Mouse (Mus musculus) midbrain, embryonic 10.5 days (tissue): ENCODE measurements around the gene Mybpc2. TPM values are rescaled to one million over a fixed set of nuclear protein-coding genes. Genes with fewer than 3 reads are reported as not detected.

Experiments
- DNase-seq: peaks from one replicate; pipeline ENCODE4 v3.0.0-alpha.2; 2017; ENCODE audit warnings: low spot score
- H3K27ac ChIP-seq: fragments of 300-500 bp; sonication (generic); replicated peaks from 2 replicates; pipeline ENCODE4 v1.5.1; 2016; ENCODE audit warnings: mild to moderate bottlenecking
- H3K27me3 ChIP-seq: fragments of 300-500 bp; sonication (generic); 2 replicates; pipeline ENCODE4 v1.6.1; 2016; ENCODE audit warnings: low read depth, mild to moderate bottlenecking; ENCODE audit not compliant: poor library complexity, severe bottlenecking
- H3K36me3 ChIP-seq: fragments of 300-500 bp; sonication (generic); 2 replicates; pipeline ENCODE4 v1.6.1; 2016; ENCODE audit warnings: mild to moderate bottlenecking, moderate library complexity
- H3K4me1 ChIP-seq: fragments of 300-500 bp; sonication (generic); 2 replicates; pipeline ENCODE4 v1.6.1; 2016
- H3K4me3 ChIP-seq: fragments of 300-500 bp; sonication (generic); 2 replicates; pipeline ENCODE4 v1.5.1; 2016; ENCODE audit warnings: mild to moderate bottlenecking, moderate library complexity
- H3K9me3 ChIP-seq: fragments of 300-500 bp; sonication (generic); replicated peaks from 2 replicates; pipeline ENCODE4 v1.6.1; 2016; ENCODE audit warnings: mild to moderate bottlenecking
- WGBS: fragments of 180-500 bp; shearing (Covaris S2); methylation state at CpG from one replicate; pipeline ENCODE4 v1.1.7; 2016; 5-methylcytosine and 5-hydroxymethylcytosine counted together
- polyA plus RNA-seq: library from polyadenylated mRNA; unstranded; fragments of >200 nt; fragmentation: Nextera tagmentation; extraction: Ambion mirVana; gene quantifications from 2 replicates; pipeline ENCODE4 v1.2.1, GENCODE M21; 2016

The Mybpc2 gene
- polyA plus RNA-seq, 1 experiment from 2014 or later, result 0.20 TPM

DNA sequence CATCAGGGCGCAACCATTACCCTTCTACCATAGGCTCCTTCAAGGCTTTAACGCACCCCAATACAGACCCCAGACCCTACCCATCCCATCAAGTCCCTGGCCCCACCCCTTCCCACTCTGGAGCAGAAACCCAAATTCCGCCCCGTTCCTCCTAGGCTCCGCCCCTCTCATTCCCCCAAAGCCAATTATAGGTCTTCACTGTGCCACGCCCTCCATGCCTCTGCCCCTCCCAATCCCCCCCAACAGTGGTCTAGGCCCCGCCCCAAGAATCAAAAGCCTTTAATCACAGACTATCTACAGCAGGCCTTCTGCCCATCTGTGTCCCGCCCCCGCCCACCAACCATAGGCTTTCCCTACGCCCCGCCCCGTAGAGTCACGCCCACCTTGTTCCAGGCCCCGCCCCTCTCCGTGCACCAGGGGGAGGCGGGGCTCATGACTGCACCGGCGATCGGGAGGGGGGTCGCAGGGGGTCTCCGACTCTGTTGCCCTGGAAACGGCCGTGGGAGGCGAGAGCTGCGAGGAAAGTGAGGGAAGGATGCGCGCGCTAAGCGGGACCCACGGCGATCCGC, 28.8 kb upstream of the Mybpc2 start:
- H3K4me3 ChIP-seq, result peak overlapping the region; percentile 79
- peak overlapping the region; percentile 89 for H3K27ac ChIP-seq
- H3K9me3 ChIP-seq, result no peaks in the 10 kb centered on the region
- under 1% methylated on average over 32 of the region's 32 CpGs for WGBS
- peaks cover 23% of the 10 kb centered on the region for H3K4me1 ChIP-seq
- no peaks in the 10 kb centered on the region for H3K27me3 ChIP-seq
- H3K36me3 ChIP-seq, result peaks cover 34% of the 10 kb centered on the region
- peak; percentile 91 for DNase-seq

DNA sequence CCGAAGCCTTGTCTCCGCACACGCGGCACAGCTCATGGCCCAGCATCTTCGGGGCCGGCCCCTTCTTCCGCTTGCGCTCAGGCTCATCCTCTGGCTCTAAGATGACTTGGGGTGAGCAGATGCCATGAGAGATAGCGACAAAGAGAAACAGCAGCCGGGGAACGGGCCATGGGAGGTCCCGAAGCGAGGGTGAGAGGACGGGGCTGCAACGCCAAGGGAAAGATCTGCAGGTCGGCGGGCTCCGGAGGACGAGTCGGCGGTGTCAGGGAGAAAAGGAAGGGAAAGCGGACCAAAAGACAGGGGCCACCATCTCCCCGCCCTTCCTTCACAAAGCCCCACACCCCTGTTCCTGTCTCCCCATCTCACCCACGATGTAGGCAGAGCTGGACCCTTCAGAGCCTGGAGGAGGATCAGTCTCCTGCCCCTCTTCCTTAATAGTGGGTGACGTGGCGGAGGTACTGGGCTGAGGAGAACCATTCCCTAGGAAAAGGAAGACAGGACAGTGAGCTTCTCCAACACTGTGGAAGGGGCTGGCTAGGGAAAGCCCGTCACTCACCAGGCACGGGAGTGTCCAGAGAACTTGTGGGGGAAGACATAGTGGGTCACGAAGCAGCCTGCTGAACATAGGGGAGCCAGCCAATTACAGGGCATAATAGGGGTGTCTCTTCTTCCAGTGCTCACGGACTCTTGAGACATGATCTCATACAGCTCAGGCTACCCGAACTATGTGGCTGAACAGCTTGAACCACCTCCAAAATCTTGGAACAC, 27.9 kb upstream of the Mybpc2 start:
- Histone ChIP-seq H3K36me3 (peaks cover 34% of the 10 kb centered on the region), H3K4me1 (peaks cover 32% of the 10 kb centered on the region), H3K4me3 (peak overlapping the region; percentile 79), H3K27ac (no peak overlapping the region), H3K27me3 (no peaks in the 10 kb centered on the region), H3K9me3 (no peaks in the 10 kb centered on the region)
- DNase-seq, result no peak
- 87% methylated on average over 31 of the region's 31 CpGs for WGBS

DNA sequence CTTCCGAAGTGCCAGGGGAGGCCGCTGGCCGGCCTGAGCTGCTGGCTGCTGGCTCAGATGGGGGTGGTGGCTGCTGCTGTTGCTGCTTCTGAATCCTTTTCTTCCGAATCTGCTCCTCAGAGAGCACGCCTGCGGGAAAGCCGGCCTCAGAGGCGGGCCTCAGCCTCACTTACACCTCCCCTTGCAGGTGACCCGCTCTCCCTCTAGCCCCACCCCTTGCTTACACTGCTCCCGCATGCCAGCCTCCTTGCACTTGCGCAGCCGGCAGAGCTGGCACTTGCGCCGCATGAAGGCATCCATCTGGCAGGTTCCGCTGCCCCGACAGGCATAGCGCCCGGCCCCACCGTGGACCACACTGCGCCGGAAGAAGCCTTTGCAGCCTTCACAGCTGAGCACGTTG, 27.3 kb upstream of the Mybpc2 start:
- Histone ChIP-seq H3K36me3 (peaks cover 38% of the 10 kb centered on the region), H3K4me3 (peak overlapping the region; percentile 79; the same call in 1 of the 2 replicates), H3K4me1 (peaks cover 38% of the 10 kb centered on the region), H3K9me3 (peaks cover under 1% of the 10 kb centered on the region; the same call in 1 of the 2 replicates), H3K27me3 (no peaks in the 10 kb centered on the region), H3K27ac (no peak overlapping the region)
- no peak for DNase-seq
- 82% methylated on average over 22 of the region's 22 CpGs for WGBS

DNA sequence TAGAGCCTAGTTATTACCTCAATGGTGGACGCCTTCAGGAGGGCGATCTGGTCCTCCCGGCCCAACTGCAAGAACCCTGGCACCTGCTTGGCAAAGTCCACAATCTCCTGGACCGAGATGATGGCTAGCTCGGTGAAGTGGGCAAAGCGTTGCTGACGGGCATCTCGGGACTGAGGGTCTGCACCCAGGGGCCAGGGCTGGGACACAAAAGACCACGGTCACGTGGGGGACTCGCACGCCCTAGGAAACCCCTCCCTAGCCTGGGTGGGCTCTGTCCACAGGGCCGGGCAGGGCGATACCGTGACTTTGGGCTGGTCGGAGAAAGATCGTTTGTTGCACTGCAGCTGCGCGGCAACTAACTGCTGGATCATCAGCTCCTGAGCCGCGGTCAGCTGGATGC, 26.8 kb upstream of the Mybpc2 start:
- no peak for DNase-seq
- Histone ChIP-seq H3K4me3 (no peak overlapping the region), H3K36me3 (peaks cover 42% of the 10 kb centered on the region), H3K27ac (no peak overlapping the region), H3K27me3 (no peaks in the 10 kb centered on the region), H3K9me3 (peaks cover 5% of the 10 kb centered on the region; the same call in 1 of the 2 replicates), H3K4me1 (peaks cover 39% of the 10 kb centered on the region)
- WGBS, result 94% methylated on average over 21 of the region's 21 CpGs

DNA sequence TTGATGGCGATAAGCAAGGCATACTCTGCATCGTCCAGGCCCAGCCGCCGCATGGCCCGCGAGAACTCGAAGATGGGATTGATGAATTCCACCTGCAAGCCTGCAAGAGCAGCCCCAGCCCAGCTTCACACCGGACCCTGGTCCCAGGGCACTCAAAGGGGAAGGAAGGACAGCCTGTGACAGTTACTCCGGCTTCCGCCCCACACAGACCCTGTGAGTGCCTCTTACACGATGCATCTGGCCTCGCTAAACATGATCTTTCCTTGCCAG, 25.9 kb upstream of the Mybpc2 start:
- H3K4me3 ChIP-seq, result no peak overlapping the region
- peaks cover 50% of the 10 kb centered on the region for H3K36me3 ChIP-seq
- H3K9me3 ChIP-seq, result peaks cover 9% of the 10 kb centered on the region; the same call in 1 of the 2 replicates
- DNase-seq, result no peak
- peaks cover 39% of the 10 kb centered on the region for H3K4me1 ChIP-seq
- H3K27me3 ChIP-seq, result no peaks in the 10 kb centered on the region
- H3K27ac ChIP-seq, result no peak overlapping the region
- WGBS, result 94% methylated on average over 12 of the region's 12 CpGs

DNA sequence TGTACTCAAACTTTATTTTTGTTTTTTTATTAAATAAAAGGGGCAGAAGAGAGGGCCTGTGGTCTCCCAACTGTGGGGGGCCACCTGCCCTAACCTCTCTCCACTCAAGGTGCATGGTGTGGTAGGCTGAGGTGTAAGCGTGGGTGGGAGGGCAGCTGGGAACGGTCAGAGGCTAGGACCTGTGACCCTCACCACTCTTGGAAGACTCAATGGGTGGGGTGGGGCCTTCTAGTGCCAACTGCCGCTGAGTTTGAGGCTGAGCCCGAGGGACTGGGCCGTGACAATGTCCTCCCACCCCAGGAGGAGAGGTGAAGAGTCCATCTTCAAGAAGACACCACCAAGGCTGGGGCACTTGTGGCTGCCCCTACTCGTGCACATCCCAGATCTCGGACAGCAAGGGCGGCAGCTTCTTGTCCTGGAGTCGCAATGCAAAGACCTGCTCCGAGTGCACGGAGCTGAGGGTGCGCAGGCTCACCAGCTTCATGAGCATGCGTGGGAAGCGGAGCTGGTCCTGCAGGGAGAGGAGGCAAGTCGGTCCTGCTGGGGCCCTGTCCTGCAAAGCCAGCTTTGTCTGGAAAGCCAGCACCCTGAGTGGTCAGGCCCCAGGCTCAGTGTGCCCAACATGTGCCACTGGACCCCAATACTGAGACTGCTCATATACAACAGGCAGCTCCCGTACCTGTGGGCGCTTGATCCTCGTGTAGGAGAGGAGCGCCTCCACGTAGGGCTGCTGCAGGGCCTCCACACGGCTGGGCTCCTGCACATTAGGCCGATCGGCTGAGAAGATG, 25.4 kb upstream of the Mybpc2 start:
- DNase-seq, result no peak
- WGBS, result 95% methylated on average over 23 of the region's 23 CpGs
- H3K4me3 ChIP-seq, result no peak overlapping the region
- no peaks in the 10 kb centered on the region for H3K27me3 ChIP-seq
- H3K36me3 ChIP-seq, result peaks cover 53% of the 10 kb centered on the region
- H3K27ac ChIP-seq, result no peak overlapping the region
- peaks cover 39% of the 10 kb centered on the region for H3K4me1 ChIP-seq
- peaks cover 9% of the 10 kb centered on the region; the same call in 1 of the 2 replicates for H3K9me3 ChIP-seq

DNA sequence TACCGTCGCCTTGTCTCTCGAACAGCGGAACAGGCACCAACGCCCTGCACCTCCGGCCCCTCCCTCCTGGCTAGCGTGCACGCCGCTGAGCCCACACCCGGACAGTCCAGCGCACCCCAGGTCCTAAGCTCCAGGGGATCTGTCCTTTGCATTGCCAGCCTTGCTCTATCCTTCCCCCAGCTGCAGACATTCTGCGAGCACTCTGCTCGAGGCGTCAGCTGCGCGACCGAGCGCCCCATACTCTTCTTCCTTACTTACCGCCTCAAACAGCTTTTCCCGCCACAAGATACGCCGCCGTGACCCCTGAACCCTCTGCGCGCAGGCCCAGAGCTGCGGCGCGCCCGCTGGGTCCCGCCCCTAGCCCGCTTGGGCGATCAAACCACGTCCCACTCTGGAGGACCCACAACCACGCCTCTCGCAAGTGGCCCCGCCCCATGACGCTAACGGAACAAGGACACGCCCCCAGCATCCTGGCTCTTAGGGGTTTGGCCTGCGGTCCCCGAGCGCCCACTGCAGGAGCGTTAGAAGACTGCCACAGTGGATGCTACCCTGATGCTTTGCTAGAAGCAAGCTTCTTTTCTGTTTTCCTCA, 24.1 kb upstream of the Mybpc2 start, which contains the start of gene Pold1:
Gene Pold1 (minus strand): TSS at position 353 of the 591 bp plus-strand sequence.
- WGBS, result under 1% methylated on average over 43 of the region's 43 CpGs
- peak; percentile 100 for DNase-seq
- H3K36me3 ChIP-seq, result peaks cover 54% of the 10 kb centered on the region
- H3K27me3 ChIP-seq, result no peaks in the 10 kb centered on the region
- peak within 1 kb of the TSS; percentile 77 for H3K4me3 ChIP-seq
- H3K9me3 ChIP-seq, result peaks cover 9% of the 10 kb centered on the region; the same call in 1 of the 2 replicates
- peaks cover 35% of the 10 kb centered on the region for H3K4me1 ChIP-seq
- H3K27ac ChIP-seq, result peak within 1 kb of the TSS; percentile 91

DNA sequence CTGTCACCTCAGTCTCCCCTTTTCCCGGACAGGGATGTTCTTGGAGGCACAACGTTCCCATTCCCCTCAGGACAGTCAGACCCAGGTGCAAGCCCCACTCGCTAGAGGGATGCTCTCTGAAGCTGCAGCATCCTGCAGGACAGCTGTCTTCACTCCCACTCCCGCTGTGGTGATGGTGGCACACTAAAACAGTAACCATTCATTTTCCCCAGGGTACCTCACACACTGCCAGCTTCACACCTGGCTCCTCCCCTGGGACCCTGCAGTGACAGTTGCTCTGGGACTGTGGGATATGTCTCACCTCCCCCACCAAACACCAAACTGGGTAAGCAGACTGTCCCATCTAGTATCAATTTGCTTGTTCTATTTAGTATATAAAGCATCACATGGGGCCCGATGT, 23.3 kb upstream of the Mybpc2 start:
- Histone ChIP-seq H3K36me3 (peaks cover 62% of the 10 kb centered on the region), H3K9me3 (peaks cover 9% of the 10 kb centered on the region; the same call in 1 of the 2 replicates), H3K27ac (peak overlapping the region; percentile 91), H3K27me3 (no peaks in the 10 kb centered on the region), H3K4me1 (peaks cover 26% of the 10 kb centered on the region), H3K4me3 (peak overlapping the region; percentile 77)
- WGBS, result 39% methylated on average over 5 of the region's 5 CpGs
- DNase-seq, result no peak

DNA sequence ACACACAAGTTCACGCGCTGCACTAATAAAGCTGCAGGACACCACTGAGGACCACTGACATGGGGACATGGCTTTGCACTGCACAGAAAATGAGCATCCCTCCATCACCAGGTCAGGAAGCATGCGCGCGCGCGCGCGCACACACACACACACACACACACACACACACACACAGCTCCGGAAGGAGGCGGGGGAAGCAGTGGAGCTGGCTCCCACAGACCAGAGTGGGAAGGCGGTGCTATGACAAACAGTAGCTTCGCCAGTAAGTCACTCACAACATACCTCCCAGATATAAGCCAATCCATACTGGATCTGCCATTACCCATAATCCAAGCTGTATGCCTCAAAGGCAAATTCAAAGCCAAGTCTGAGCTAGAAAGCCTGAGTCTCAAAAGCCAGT, 22.6 kb upstream of the Mybpc2 start:
- DNase-seq, result no peak
- Histone ChIP-seq H3K4me1 (peaks cover 20% of the 10 kb centered on the region), H3K27me3 (no peaks in the 10 kb centered on the region), H3K27ac (0 out of 2 replicates have a peak overlapping the region, but pooled peaks have one; percentile 91), H3K36me3 (peaks cover 63% of the 10 kb centered on the region), H3K4me3 (peak overlapping the region; percentile 77), H3K9me3 (peaks cover 9% of the 10 kb centered on the region; the same call in 1 of the 2 replicates)
- 98% methylated on average over 13 of the region's 13 CpGs for WGBS

DNA sequence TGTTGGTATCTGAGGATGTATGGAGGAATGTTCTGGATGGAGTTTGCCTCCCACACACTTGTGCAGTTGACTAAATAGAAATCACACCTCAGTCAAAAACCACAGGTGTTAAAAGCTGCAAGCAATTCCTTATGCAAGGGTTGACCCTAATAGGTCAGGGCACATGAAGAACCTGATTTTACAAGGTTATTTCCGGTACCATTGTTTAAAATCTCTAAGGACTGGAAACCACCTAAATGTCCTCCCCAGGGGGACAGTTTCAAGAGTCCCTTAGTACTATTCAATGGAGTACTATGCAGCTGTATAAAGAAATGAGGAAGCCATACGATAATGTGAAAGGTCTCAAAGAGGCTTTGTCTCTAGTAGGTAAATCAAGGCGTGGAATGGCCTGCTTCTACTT, 21.8 kb upstream of the Mybpc2 start:
- no peak for DNase-seq
- H3K27me3 ChIP-seq, result no peaks in the 10 kb centered on the region
- H3K36me3 ChIP-seq, result peaks cover 63% of the 10 kb centered on the region
- H3K4me3 ChIP-seq, result no peak overlapping the region
- 93% methylated on average over 3 of the region's 3 CpGs for WGBS
- peaks cover 19% of the 10 kb centered on the region for H3K4me1 ChIP-seq
- H3K27ac ChIP-seq, result no peak overlapping the region
- H3K9me3 ChIP-seq, result peaks cover 9% of the 10 kb centered on the region; the same call in 1 of the 2 replicates

DNA sequence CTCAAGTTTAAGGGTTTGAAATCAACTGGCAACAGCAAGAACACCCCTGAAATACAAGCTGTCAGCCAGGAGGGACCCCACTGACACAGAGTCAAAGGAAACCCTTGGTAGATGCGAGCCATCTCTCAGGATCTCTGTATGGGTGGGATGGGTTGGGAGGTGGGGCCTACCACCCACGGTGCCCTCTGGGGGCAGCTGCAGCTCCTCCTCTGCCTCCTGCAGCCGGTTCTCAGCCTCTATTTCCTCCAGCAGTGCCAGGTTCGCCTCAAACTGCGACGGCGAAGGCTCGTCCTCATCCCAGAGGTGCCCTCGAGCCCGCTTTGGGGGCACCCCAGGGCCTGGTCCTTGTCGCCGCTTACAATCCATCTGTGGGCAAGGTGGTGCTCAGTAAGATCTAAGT, 18.6 kb upstream of the Mybpc2 start:
- DNase-seq, result no peak
- Histone ChIP-seq H3K4me1 (peaks cover 14% of the 10 kb centered on the region), H3K4me3 (no peak overlapping the region), H3K36me3 (peaks cover 75% of the 10 kb centered on the region), H3K9me3 (peaks cover 9% of the 10 kb centered on the region; the same call in 1 of the 2 replicates), H3K27me3 (no peaks in the 10 kb centered on the region), H3K27ac (no peak overlapping the region)
- WGBS, result 79% methylated on average over 12 of the region's 12 CpGs

DNA sequence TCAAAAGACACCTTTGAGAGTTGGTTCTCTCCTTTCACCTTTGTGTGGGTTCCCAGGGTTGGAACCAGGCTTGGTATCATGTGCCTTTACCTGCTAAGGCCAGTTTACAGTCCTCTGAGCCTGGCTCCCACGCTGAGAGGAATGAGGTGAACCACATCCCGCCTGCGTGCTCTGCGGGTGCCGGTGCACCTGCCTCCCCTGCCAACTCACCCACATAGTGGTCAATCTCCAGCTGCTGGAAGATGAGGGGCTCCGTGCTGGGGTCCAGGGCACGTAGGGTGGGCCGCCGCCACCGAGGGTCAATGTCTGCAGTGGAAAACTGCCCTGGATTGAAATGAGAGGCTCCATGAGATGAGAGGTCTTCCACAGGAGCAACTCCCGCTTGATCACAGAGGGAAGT, 18.1 kb upstream of the Mybpc2 start:
- H3K4me1 ChIP-seq, result peaks cover 9% of the 10 kb centered on the region
- no peaks in the 10 kb centered on the region for H3K27me3 ChIP-seq
- no peak overlapping the region for H3K27ac ChIP-seq
- WGBS, result 93% methylated on average over 11 of the region's 11 CpGs
- no peak for DNase-seq
- peaks cover 80% of the 10 kb centered on the region for H3K36me3 ChIP-seq
- no peak overlapping the region; the same call in 1 of the 2 replicates for H3K4me3 ChIP-seq
- H3K9me3 ChIP-seq, result peaks cover 9% of the 10 kb centered on the region; the same call in 1 of the 2 replicates
